Mouse (Mus musculus): ENCODE data around the gene Gpr132. TPM values are rescaled to one million over a fixed set of nuclear protein-coding genes. Genes with fewer than 3 reads are reported as not detected.
"Not testable (repeated sequence)": the region's sequence is repeated elsewhere in the genome, so short reads cannot be mapped to it uniquely, and the experiment has no call there.

The Gpr132 gene
- polyA plus RNA-seq, 1 experiment from 2014 or later, result 0.26 TPM

GRCm38 (mm10) chr12:112823221-112823620 lies 44.8 kb downstream of the Gpr132 start:
- Histone ChIP-seq H3K4me3 (ENCODE audit: low read depth, low read length) (no peak overlapping the region), H3K4me2 (replicated peaks; ENCODE audit: low read depth, low read length) (no peak overlapping the region), H3K9me3 (ENCODE audit: control insufficient read depth, low read depth, low read length) (no peaks in the 10 kb centered on the region), H3K36me3 (ENCODE audit: control insufficient read depth, insufficient read depth, low read length) (peaks cover 54% of the 10 kb centered on the region), H3K27me3 (ENCODE audit: control insufficient read depth, insufficient read depth, low read length) (no peaks in the 10 kb centered on the region), H3K27ac (ENCODE audit: low read length) (peak overlapping the region; percentile 10; the same call in 1 of the 2 replicates), H3K4me1 (ENCODE audit: control insufficient read depth, insufficient read depth, low read length) (peaks cover 26% of the 10 kb centered on the region; the same call in 1 of the 2 replicates), H3K9ac (replicated peaks; ENCODE audit: low read depth, low read length) (0 out of 2 replicates have a peak overlapping the region, but pooled peaks have one; percentile 0)
- WGBS, result 58% methylated on average over 4 of the region's 4 CpGs
- ATAC-seq (ENCODE audit: insufficient number of reproducible peaks, insufficient read depth, low FRiP score, low read depth), result no peak

DNA sequence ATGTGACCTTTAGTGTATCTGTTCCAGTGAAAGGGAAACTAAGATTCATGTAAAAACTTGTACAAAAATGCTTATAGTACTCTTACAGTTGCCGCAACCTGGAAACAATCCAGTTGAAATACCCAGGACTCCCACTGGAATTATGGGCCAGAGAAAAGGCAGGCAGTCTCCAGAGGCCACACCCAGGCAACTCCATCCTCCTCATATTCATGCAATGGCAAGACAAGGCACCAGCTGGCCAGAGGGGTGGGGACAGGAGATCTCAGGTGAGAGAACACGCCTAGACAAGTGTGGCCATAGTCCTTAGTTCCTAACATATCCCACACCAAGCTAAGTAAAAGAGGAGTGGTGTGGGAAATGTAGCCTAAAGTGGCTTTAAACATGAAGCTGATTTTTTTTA lies 45.4 kb downstream of the Gpr132 start:
- no peaks in the 10 kb centered on the region for H3K9me3 ChIP-seq (ENCODE audit: control insufficient read depth, low read depth, low read length)
- peaks cover 57% of the 10 kb centered on the region for H3K36me3 ChIP-seq (ENCODE audit: control insufficient read depth, insufficient read depth, low read length)
- no peak overlapping the region; the same call in 1 of the 2 replicates for H3K27ac ChIP-seq (ENCODE audit: low read length)
- 59% methylated on average over 2 of the region's 2 CpGs for WGBS
- no peak overlapping the region for H3K4me2 ChIP-seq (replicated peaks; ENCODE audit: low read depth, low read length)
- H3K4me3 ChIP-seq (ENCODE audit: low read depth, low read length), result no peak overlapping the region
- no peaks in the 10 kb centered on the region for H3K27me3 ChIP-seq (ENCODE audit: control insufficient read depth, insufficient read depth, low read length)
- no peak overlapping the region for H3K9ac ChIP-seq (replicated peaks; ENCODE audit: low read depth, low read length)
- peaks cover 20% of the 10 kb centered on the region; the same call in 1 of the 2 replicates for H3K4me1 ChIP-seq (ENCODE audit: control insufficient read depth, insufficient read depth, low read length)
- no peak for ATAC-seq (ENCODE audit: insufficient number of reproducible peaks, insufficient read depth, low FRiP score, low read depth)

GRCm38 (mm10) chr12:112821974-112822373 lies 46.1 kb downstream of the Gpr132 start:
- H3K4me3 ChIP-seq (ENCODE audit: low read depth, low read length), result no peak overlapping the region
- H3K9me3 ChIP-seq (ENCODE audit: control insufficient read depth, low read depth, low read length), result no peaks in the 10 kb centered on the region
- no peak for ATAC-seq (ENCODE audit: insufficient number of reproducible peaks, insufficient read depth, low FRiP score, low read depth)
- H3K27ac ChIP-seq (ENCODE audit: low read length), result no peak overlapping the region
- H3K27me3 ChIP-seq (ENCODE audit: control insufficient read depth, insufficient read depth, low read length), result no peaks in the 10 kb centered on the region
- H3K9ac ChIP-seq (replicated peaks; ENCODE audit: low read depth, low read length), result no peak overlapping the region
- peaks cover 55% of the 10 kb centered on the region for H3K36me3 ChIP-seq (ENCODE audit: control insufficient read depth, insufficient read depth, low read length)
- WGBS, result 76% methylated on average over 4 of the region's 4 CpGs
- peaks cover 13% of the 10 kb centered on the region; the same call in 1 of the 2 replicates for H3K4me1 ChIP-seq (ENCODE audit: control insufficient read depth, insufficient read depth, low read length)
- no peak overlapping the region for H3K4me2 ChIP-seq (replicated peaks; ENCODE audit: low read depth, low read length)

DNA sequence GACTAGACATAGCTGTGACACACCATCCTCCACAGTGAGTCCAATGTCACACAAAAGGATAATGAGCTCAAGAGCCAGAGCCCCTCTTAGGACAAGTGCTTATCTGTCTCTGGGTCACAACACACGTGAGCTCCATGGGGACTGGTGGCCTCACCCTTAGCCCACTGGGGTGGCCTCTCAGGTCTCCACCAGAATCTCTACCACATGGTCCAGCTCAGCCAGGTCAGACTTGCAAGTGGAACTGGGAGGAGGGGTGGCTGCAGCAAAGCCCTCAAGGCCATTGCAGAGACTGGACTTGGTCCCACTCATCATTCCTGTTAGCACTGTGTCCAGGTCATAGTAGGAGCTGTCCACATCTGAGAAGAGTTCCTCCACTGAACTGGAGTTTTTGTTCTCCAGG lies 46.8 kb downstream of the Gpr132 start:
- Histone ChIP-seq H3K27ac (ENCODE audit: low read length) (no peak overlapping the region), H3K4me2 (replicated peaks; ENCODE audit: low read depth, low read length) (no peak overlapping the region), H3K9ac (replicated peaks; ENCODE audit: low read depth, low read length) (no peak overlapping the region), H3K27me3 (ENCODE audit: control insufficient read depth, insufficient read depth, low read length) (no peaks in the 10 kb centered on the region), H3K4me3 (ENCODE audit: low read depth, low read length) (no peak overlapping the region), H3K36me3 (ENCODE audit: control insufficient read depth, insufficient read depth, low read length) (peaks cover 55% of the 10 kb centered on the region), H3K4me1 (ENCODE audit: control insufficient read depth, insufficient read depth, low read length) (peaks cover 9% of the 10 kb centered on the region; the same call in 1 of the 2 replicates), H3K9me3 (ENCODE audit: control insufficient read depth, low read depth, low read length) (no peaks in the 10 kb centered on the region)
- WGBS, result 37% methylated on average over 1 of the region's 1 CpGs
- ATAC-seq (ENCODE audit: insufficient number of reproducible peaks, insufficient read depth, low FRiP score, low read depth), result no peak

DNA sequence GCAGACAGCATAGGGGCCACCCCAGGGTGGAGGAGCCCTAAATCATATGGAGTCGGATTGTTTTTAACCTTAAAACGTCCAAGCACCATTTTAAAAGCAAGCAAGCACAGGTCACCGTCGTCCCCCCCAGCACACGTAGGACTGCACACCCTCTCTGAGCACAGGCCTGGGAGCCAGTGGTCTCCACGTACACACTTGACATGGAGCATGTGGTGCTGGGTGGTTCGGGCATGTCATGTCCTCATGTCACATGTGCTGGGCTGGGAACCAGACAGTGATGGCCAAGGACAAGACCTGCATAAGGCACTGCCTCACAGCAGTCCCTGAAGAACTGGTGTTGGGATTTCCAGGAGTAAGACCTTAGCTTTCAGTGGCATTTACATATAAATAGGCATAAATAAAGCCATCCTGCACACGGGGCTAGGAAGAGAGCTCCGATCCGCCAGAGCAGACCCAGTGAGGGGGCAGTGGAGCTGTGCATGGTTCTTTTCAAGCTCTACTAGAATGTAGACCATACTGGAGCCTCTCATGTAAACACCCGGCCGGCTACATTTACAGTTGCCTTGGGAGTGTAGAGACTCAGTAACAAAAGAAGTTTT lies 47.5 kb downstream of the Gpr132 start:
- Histone ChIP-seq H3K4me3 (ENCODE audit: low read depth, low read length) (no peak overlapping the region), H3K4me2 (replicated peaks; ENCODE audit: low read depth, low read length) (no peak overlapping the region), H3K27me3 (ENCODE audit: control insufficient read depth, insufficient read depth, low read length) (no peaks in the 10 kb centered on the region), H3K4me1 (ENCODE audit: control insufficient read depth, insufficient read depth, low read length) (peaks cover 9% of the 10 kb centered on the region; the same call in 1 of the 2 replicates), H3K27ac (ENCODE audit: low read length) (no peak overlapping the region), H3K9me3 (ENCODE audit: control insufficient read depth, low read depth, low read length) (no peaks in the 10 kb centered on the region), H3K36me3 (ENCODE audit: control insufficient read depth, insufficient read depth, low read length) (peaks cover 58% of the 10 kb centered on the region), H3K9ac (replicated peaks; ENCODE audit: low read depth, low read length) (no peak overlapping the region)
- ATAC-seq (ENCODE audit: insufficient number of reproducible peaks, insufficient read depth, low FRiP score, low read depth), result no peak
- WGBS, result 80% methylated on average over 12 of the region's 12 CpGs

GRCm38 (mm10) chr12:112819057-112819662 lies 48.9 kb downstream of the Gpr132 start:
- WGBS, result 90% methylated on average over 8 of the region's 8 CpGs
- no peak overlapping the region for H3K27ac ChIP-seq (ENCODE audit: low read length)
- H3K9ac ChIP-seq (replicated peaks; ENCODE audit: low read depth, low read length), result no peak overlapping the region
- H3K36me3 ChIP-seq (ENCODE audit: control insufficient read depth, insufficient read depth, low read length), result peaks cover 54% of the 10 kb centered on the region
- H3K27me3 ChIP-seq (ENCODE audit: control insufficient read depth, insufficient read depth, low read length), result no peaks in the 10 kb centered on the region
- H3K9me3 ChIP-seq (ENCODE audit: control insufficient read depth, low read depth, low read length), result no peaks in the 10 kb centered on the region
- H3K4me1 ChIP-seq (ENCODE audit: control insufficient read depth, insufficient read depth, low read length), result peaks cover 7% of the 10 kb centered on the region; the same call in 1 of the 2 replicates
- no peak for ATAC-seq (ENCODE audit: insufficient number of reproducible peaks, insufficient read depth, low FRiP score, low read depth)
- H3K4me2 ChIP-seq (replicated peaks; ENCODE audit: low read depth, low read length), result no peak overlapping the region
- H3K4me3 ChIP-seq (ENCODE audit: low read depth, low read length), result no peak overlapping the region

DNA sequence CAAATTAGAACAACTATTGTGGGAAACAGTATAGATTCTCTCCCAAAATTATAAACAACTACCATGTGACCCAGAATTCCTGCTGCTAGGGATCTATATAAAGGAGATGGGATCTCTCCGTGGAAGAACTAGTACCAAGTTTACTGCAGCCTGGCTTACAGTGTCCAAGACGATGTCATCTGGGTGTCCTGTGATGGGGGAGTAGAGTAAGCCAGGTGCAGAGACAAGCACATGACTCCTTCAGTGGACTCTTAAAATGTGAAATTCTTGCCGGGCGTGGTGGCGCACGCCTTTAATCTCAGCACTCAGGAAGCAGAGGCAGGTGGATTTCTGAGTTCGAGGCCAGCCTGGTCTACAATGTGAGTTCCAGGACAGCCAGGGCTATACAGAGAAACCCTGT lies 51.2 kb downstream of the Gpr132 start:
- H3K4me1 ChIP-seq (ENCODE audit: control insufficient read depth, insufficient read depth, low read length); ATAC-seq (ENCODE audit: insufficient number of reproducible peaks, insufficient read depth, low FRiP score, low read depth); H3K9me3 ChIP-seq (ENCODE audit: control insufficient read depth, low read depth, low read length); H3K4me3 ChIP-seq (ENCODE audit: low read depth, low read length); H3K9ac ChIP-seq (replicated peaks; ENCODE audit: low read depth, low read length); H3K4me2 ChIP-seq (replicated peaks; ENCODE audit: low read depth, low read length); H3K27me3 ChIP-seq (ENCODE audit: control insufficient read depth, insufficient read depth, low read length); H3K27ac ChIP-seq (ENCODE audit: low read length): not testable (repeated sequence)
- WGBS, result 84% methylated on average over 7 of the region's 7 CpGs
- H3K36me3 ChIP-seq (ENCODE audit: control insufficient read depth, insufficient read depth, low read length), result peaks cover 46% of the 10 kb centered on the region

GRCm38 (mm10) chr12:112816294-112816693 lies 51.7 kb downstream of the Gpr132 start:
- Histone ChIP-seq H3K4me3 (ENCODE audit: low read depth, low read length) (no peak overlapping the region), H3K36me3 (ENCODE audit: control insufficient read depth, insufficient read depth, low read length) (peaks cover 41% of the 10 kb centered on the region), H3K9ac (replicated peaks; ENCODE audit: low read depth, low read length) (no peak overlapping the region), H3K27me3 (ENCODE audit: control insufficient read depth, insufficient read depth, low read length) (no peaks in the 10 kb centered on the region), H3K9me3 (ENCODE audit: control insufficient read depth, low read depth, low read length) (no peaks in the 10 kb centered on the region), H3K27ac (ENCODE audit: low read length) (no peak overlapping the region), H3K4me1 (ENCODE audit: control insufficient read depth, insufficient read depth, low read length) (no peaks in the 10 kb centered on the region), H3K4me2 (replicated peaks; ENCODE audit: low read depth, low read length) (no peak overlapping the region)
- ATAC-seq (ENCODE audit: insufficient number of reproducible peaks, insufficient read depth, low FRiP score, low read depth), result no peak
- 54% methylated on average over 4 of the region's 4 CpGs for WGBS
